Mouse (Mus musculus) heart, embryonic 15.5 days (tissue): ENCODE results near the gene Pls1. TPM values are rescaled to one million over a fixed set of nuclear protein-coding genes. Genes with fewer than 3 reads are reported as not detected.

Source experiments
- ATAC-seq: fragments of 200-750 bp; cut with Nextera tagmentation; replicated peaks from 2 replicates; pipeline ENCODE4 v1.8.0; 2017; ENCODE audit warnings: low read depth, moderate TSS enrichment; ENCODE audit not compliant: insufficient number of reproducible peaks, insufficient read depth, low FRiP score
- H3K27ac ChIP-seq: fragments of 300-500 bp; sonication (generic); 2 replicates; pipeline ENCODE4 v1.5.1; 2015; ENCODE audit warnings: mild to moderate bottlenecking, inconsistent platforms
- H3K27me3 ChIP-seq: fragments of 300-500 bp; sonication (generic); 2 replicates; pipeline ENCODE4 v1.6.1; 2015; ENCODE audit warnings: inconsistent platforms
- H3K36me3 ChIP-seq: fragments of 300-500 bp; sonication (generic); 2 replicates; pipeline ENCODE4 v1.6.1; 2015; ENCODE audit warnings: mild to moderate bottlenecking, inconsistent platforms
- H3K4me1 ChIP-seq: fragments of 300-500 bp; sonication (generic); replicated peaks from 2 replicates; pipeline ENCODE4 v1.6.1; 2015; ENCODE audit warnings: inconsistent platforms
- H3K4me2 ChIP-seq: fragments of 300-500 bp; sonication (generic); 2 replicates; pipeline ENCODE4 v1.6.1; 2015; ENCODE audit warnings: inconsistent platforms, mild to moderate bottlenecking, moderate library complexity
- H3K4me3 ChIP-seq: fragments of 300-500 bp; sonication (generic); 2 replicates; pipeline ENCODE4 v1.5.1; 2015; ENCODE audit warnings: mild to moderate bottlenecking, inconsistent platforms
- H3K9ac ChIP-seq: fragments of 300-500 bp; sonication (generic); 2 replicates; pipeline ENCODE4 v1.6.1; 2015; ENCODE audit warnings: mild to moderate bottlenecking, inconsistent platforms
- H3K9me3 ChIP-seq: fragments of 300-500 bp; sonication (generic); replicated peaks from 2 replicates; pipeline ENCODE4 v1.6.1; 2016; ENCODE audit warnings: inconsistent platforms
- whole genome bisulfite sequencing: fragments of 180-500 bp; shearing (Covaris S2); methylation state at CpG from one replicate; pipeline ENCODE4 v1.1.7; 2015; ENCODE audit warnings: mixed read lengths; 5-methylcytosine and 5-hydroxymethylcytosine counted together
- polyA plus RNA-seq: library from polyadenylated mRNA; unstranded; fragments of >200 nt; fragmentation: Nextera tagmentation; extraction: Ambion mirVana; gene quantifications from 2 replicates; pipeline ENCODE4 v1.2.1, GENCODE M21; 2015

Pls1 gene
- polyA plus RNA-seq, 1 experiment from 2014 or later = 1.0 TPM

GRCm38 (mm10) chr9:95801610-95802451, 43.3 kb downstream of the Pls1 start:
- Histone ChIP-seq H3K9me3 (no peaks in the 10 kb centered on the region), H3K36me3 (no peaks in the 10 kb centered on the region), H3K9ac (no peak overlapping the region), H3K4me3 (no peak overlapping the region), H3K4me2 (no peak overlapping the region), H3K4me1 (no peaks in the 10 kb centered on the region), H3K27me3 (no peaks in the 10 kb centered on the region), H3K27ac (no peak overlapping the region)
- ATAC-seq = no peak
- 53% methylated on average over 10 of the region's 10 CpGs for WGBS

- H3K36me3 ChIP-seq = no peaks in the 10 kb centered on the region
- no peak overlapping the region for H3K4me2 ChIP-seq
- H3K4me1 ChIP-seq = no peaks in the 10 kb centered on the region
- H3K4me3 ChIP-seq = no peak overlapping the region
- no peaks in the 10 kb centered on the region for H3K27me3 ChIP-seq
- H3K27ac ChIP-seq = no peak overlapping the region
- ATAC-seq = no peak
- WGBS = 83% methylated on average over 2 of the region's 2 CpGs
- H3K9me3 ChIP-seq = no peaks in the 10 kb centered on the region
- no peak overlapping the region for H3K9ac ChIP-seq
Observed at GRCm38 (mm10) chr9:95796323-95796722, 48.8 kb downstream of the Pls1 start.

GRCm38 (mm10) chr9:95795844-95796243, 49.3 kb downstream of the Pls1 start:
- H3K4me3 ChIP-seq = no peak overlapping the region
- no peak overlapping the region for H3K9ac ChIP-seq
- WGBS = 78% methylated on average over 5 of the region's 5 CpGs
- H3K9me3 ChIP-seq = no peaks in the 10 kb centered on the region
- H3K27ac ChIP-seq = no peak overlapping the region
- H3K4me1 ChIP-seq = no peaks in the 10 kb centered on the region
- no peak for ATAC-seq
- no peak overlapping the region for H3K4me2 ChIP-seq
- H3K27me3 ChIP-seq = no peaks in the 10 kb centered on the region
- no peaks in the 10 kb centered on the region for H3K36me3 ChIP-seq

GRCm38 (mm10) chr9:95795077-95795784, 49.9 kb downstream of the Pls1 start:
- H3K9me3 ChIP-seq = no peaks in the 10 kb centered on the region
- 77% methylated on average over 2 of the region's 2 CpGs for whole genome bisulfite sequencing

GRCm38 (mm10) chr9:95793986-95794744, 50.9 kb downstream of the Pls1 start:
- H3K36me3 ChIP-seq = no peaks in the 10 kb centered on the region
- 77% methylated on average over 15 of the region's 15 CpGs for WGBS
- no peak for ATAC-seq

More at GRCm38 (mm10) chr9:95795077-95795784, 49.9 kb downstream of the Pls1 start:
- ATAC-seq = no peak
- H3K4me3 ChIP-seq = no peak overlapping the region
- no peak overlapping the region for H3K27ac ChIP-seq
- no peak overlapping the region for H3K9ac ChIP-seq
- no peak overlapping the region for H3K4me2 ChIP-seq
- H3K36me3 ChIP-seq = no peaks in the 10 kb centered on the region
- no peaks in the 10 kb centered on the region for H3K27me3 ChIP-seq
- no peaks in the 10 kb centered on the region for H3K4me1 ChIP-seq

GRCm38 (mm10) chr9:95784888-95785511, 60.1 kb downstream of the Pls1 start:
- no peak overlapping the region for H3K4me3 ChIP-seq
- H3K9ac ChIP-seq = no peak overlapping the region
- no peaks in the 10 kb centered on the region for H3K27me3 ChIP-seq
- no peak overlapping the region for H3K27ac ChIP-seq
- H3K36me3 ChIP-seq = no peaks in the 10 kb centered on the region
- no peak for ATAC-seq
- H3K9me3 ChIP-seq = no peaks in the 10 kb centered on the region
- no peaks in the 10 kb centered on the region for H3K4me1 ChIP-seq
- no peak overlapping the region for H3K4me2 ChIP-seq
- 85% methylated on average over 16 of the region's 16 CpGs for WGBS

More at GRCm38 (mm10) chr9:95793986-95794744, 50.9 kb downstream of the Pls1 start:
- no peaks in the 10 kb centered on the region for H3K9me3 ChIP-seq
- no peaks in the 10 kb centered on the region for H3K4me1 ChIP-seq
- H3K27me3 ChIP-seq = no peaks in the 10 kb centered on the region
- no peak overlapping the region for H3K4me2 ChIP-seq
- no peak overlapping the region for H3K9ac ChIP-seq
- H3K27ac ChIP-seq = no peak overlapping the region
- H3K4me3 ChIP-seq = no peak overlapping the region

- Histone ChIP-seq H3K27me3 (no peaks in the 10 kb centered on the region), H3K4me3 (no peak overlapping the region), H3K9me3 (no peaks in the 10 kb centered on the region), H3K36me3 (no peaks in the 10 kb centered on the region), H3K4me2 (no peak overlapping the region), H3K9ac (no peak overlapping the region), H3K4me1 (no peaks in the 10 kb centered on the region), H3K27ac (no peak overlapping the region)
- WGBS = 68% methylated on average over 17 of the region's 17 CpGs
- no peak for ATAC-seq
Observed at GRCm38 (mm10) chr9:95783646-95784293, 61.3 kb downstream of the Pls1 start.

- Histone ChIP-seq H3K9me3 (no peaks in the 10 kb centered on the region), H3K27me3 (no peaks in the 10 kb centered on the region), H3K36me3 (no peaks in the 10 kb centered on the region), H3K4me3 (no peak overlapping the region), H3K4me2 (no peak overlapping the region), H3K27ac (no peak overlapping the region), H3K9ac (no peak overlapping the region), H3K4me1 (no peaks in the 10 kb centered on the region)
- no peak for ATAC-seq
- 59% methylated on average over 2 of the region's 2 CpGs for WGBS
Observed at GRCm38 (mm10) chr9:95771671-95772070, 73.4 kb downstream of the Pls1 start.

- Histone ChIP-seq H3K36me3 (no peaks in the 10 kb centered on the region), H3K27me3 (no peaks in the 10 kb centered on the region), H3K4me2 (no peak overlapping the region), H3K9me3 (no peaks in the 10 kb centered on the region), H3K4me1 (no peaks in the 10 kb centered on the region), H3K27ac (no peak overlapping the region), H3K4me3 (no peak overlapping the region), H3K9ac (no peak overlapping the region)
- ATAC-seq = no peak
- WGBS = 38% methylated on average over 4 of the region's 4 CpGs
Observed at GRCm38 (mm10) chr9:95763218-95763617, 81.9 kb downstream of the Pls1 start.

GRCm38 (mm10) chr9:95762228-95762627, 82.9 kb downstream of the Pls1 start:
- Histone ChIP-seq H3K4me3 (no peak overlapping the region), H3K9me3 (no peaks in the 10 kb centered on the region), H3K9ac (no peak overlapping the region), H3K27me3 (no peaks in the 10 kb centered on the region), H3K4me1 (no peaks in the 10 kb centered on the region), H3K36me3 (no peaks in the 10 kb centered on the region), H3K27ac (no peak overlapping the region), H3K4me2 (no peak overlapping the region)
- no peak for ATAC-seq
- WGBS = 81% methylated on average over 3 of the region's 3 CpGs
